Mouse (Mus musculus): ENCODE results near the gene Prima1. TPM values are rescaled to one million over a fixed set of nuclear protein-coding genes. Genes with fewer than 3 reads are reported as not detected.
A peak's percentile ranks its signal among the peaks of the same experiment; 100 is the strongest.

Gene Prima1
- total RNA-seq, 2 experiments from 2014 or later, result 3.6 to 3.7 TPM

GRCm38 (mm10) chr12:103251151-103251550, 9.2 kb upstream of the Prima1 start:
- TF ChIP-seq CTCF (conservative IDR thresholded peaks at IDR 0.05), result no peak
- Histone ChIP-seq H3K4me3 (no peak overlapping the region), H3K27ac (no peak overlapping the region)
- DNase-seq (ENCODE audit: low spot score in 2 of 2), result no peak

DNA sequence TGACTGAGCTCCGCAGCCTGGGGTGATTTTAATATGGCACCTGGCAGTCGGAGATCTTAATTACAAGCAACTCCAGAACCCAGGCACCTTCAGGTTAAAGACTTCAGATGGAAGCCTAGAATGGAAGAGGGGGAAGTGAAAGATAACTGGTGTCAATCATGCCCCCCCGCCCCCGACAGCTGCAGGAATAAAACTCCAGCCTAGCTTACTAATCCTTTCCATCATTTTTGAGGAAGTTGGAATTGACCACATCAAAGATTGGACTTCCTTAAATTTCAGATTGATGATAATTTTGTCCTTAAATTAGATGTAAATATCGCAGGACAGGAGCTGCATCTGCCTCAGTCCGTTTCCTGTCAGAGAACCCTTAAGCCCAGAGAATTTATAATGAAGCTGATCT, 8.4 kb upstream of the Prima1 start:
- DNase-seq (ENCODE audit: low spot score in 2 of 2), result no peak
- no peak for TF ChIP-seq CTCF (conservative IDR thresholded peaks at IDR 0.05)
- Histone ChIP-seq H3K27ac (no peak overlapping the region), H3K4me3 (no peak overlapping the region)

DNA sequence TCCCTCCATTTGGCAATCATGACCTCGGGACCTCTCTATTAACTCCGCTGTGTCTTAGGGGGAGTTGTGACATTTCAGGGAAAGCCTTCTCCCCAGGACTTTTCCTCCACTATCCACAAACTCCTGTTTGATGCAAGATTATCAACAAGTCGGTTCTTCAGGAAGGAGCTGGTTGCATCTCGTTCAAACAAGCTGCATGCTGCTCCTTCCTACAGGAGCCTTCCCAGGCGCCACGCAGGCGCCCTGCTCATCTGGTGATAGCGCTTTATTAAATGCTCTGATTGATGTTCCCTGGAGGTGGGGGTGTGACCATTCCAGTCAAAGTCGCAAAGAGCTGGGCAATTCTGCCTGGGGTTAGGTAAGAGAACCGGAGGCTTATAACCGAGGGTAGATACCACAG, 1.1 kb upstream of the Prima1 start:
- peak overlapping the region; percentile 60; the same call in 1 of the 2 replicates for H3K4me3 ChIP-seq
- TF ChIP-seq CTCF (conservative IDR thresholded peaks at IDR 0.05), result no peak
- DNase-seq (ENCODE audit: low spot score in 2 of 2), result no peak
- no peak overlapping the region for H3K27ac ChIP-seq

DNA sequence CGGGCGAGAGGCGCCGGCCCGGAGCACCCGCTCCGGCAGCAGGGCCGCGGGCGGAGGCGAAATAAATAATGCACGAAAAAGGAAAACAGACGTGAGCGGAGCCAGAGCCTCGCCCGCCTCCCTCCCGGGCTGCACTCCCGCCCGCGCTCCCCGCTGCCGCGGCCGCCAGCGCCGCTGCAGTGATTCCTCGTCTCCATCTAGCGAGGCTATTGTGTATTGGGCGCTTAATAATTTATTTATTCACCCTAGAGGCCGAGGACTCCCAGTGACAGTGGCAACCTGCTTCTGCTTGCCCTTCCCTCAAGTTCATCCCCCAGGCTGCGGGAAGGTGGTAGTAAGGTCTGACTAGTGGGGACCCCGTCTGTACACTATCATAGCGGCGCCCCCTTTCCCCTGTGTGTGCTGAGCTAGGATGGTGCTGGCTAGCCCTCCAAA, 658 bp upstream of the Prima1 start:
- H3K4me3 ChIP-seq, result peak overlapping the region; percentile 60
- DNase-seq (ENCODE audit: low spot score in 2 of 2), result peak; percentile 52 to 55
- peak; percentile 77 for TF ChIP-seq CTCF (conservative IDR thresholded peaks at IDR 0.05)
- H3K27ac ChIP-seq, result peak overlapping the region; percentile 72

DNA sequence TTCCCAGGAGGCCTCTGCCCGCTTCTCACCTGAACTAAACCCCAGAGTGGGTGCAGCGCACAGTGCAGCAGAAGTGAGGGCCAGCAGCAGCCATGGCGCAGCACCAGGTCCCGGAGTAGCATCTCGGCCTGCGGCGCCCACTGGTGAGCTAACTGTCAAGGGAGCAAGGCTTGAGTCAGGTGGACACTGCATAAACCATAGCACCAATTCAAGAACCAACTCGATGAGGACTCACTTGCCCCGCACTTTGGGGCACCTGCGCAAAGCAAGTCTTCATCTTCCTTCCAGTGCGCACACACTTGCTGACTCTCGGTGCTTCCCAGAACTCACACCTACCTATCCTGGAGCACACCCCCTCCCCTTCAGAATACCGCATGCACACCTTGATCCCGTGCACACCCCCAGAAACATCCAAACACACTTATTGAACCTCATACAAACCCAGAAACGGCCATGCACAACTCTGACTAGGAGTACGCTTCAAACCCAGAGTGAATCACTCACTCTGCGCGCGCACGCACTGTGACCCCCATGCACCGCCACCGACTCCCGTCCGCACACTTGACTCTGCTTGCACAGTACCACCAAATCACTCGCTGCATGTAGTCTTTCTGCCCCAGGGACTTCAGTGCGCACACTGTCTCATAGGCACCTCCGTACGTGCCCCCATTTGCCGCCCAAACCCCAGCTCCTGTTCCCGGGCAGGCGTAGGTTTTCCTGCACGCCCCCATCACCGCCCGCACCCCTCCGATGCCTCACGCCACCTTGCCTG, 453 bp downstream of the Prima1 start:
- no peak for DNase-seq (ENCODE audit: low spot score in 2 of 2)

GRCm38 (mm10) chr12:103238924-103239460, 3.0 kb downstream of the Prima1 start:
- H3K4me3 ChIP-seq, result no peak overlapping the region
- peak in 1 of 2 experiments; percentile 8 for DNase-seq (ENCODE audit: low spot score in 2 of 2)
- no peak overlapping the region for H3K27ac ChIP-seq
- TF ChIP-seq CTCF (conservative IDR thresholded peaks at IDR 0.05), result no peak

More for the DNA sequence above, 453 bp downstream of the Prima1 start:
- Histone ChIP-seq H3K4me3 (peak overlapping the region; percentile 60), H3K27ac (peak overlapping the region; percentile 72; the same call in 1 of the 2 replicates)
- no peak for TF ChIP-seq CTCF (conservative IDR thresholded peaks at IDR 0.05)

- Histone ChIP-seq H3K4me3 (no peak overlapping the region), H3K27ac (no peak overlapping the region)
- no peak for DNase-seq (ENCODE audit: low spot score in 2 of 2)
- no peak for TF ChIP-seq CTCF (conservative IDR thresholded peaks at IDR 0.05)
These were observed 6.1 kb downstream of the Prima1 start for GRCm38 (mm10) chr12:103235856-103236255.

DNA sequence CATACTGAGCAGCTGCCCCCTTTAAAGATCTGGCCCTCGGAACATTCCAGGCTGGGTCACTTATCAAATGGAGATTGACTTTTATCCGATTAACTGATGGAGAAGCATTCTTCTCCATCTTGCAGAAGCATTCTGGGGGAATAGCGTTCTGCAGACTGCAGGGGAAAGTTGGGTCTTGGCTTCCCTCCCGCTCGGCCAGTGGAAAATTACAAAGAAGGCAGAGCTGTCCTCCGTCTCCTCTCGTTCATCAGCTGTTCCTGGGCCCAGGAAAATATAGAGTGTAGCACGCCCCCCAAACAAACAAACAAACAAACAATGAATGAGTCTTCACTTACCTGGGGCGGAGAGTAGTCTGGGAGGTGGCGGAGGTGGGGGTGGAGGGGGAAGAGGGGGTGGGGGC, 6.7 kb downstream of the Prima1 start:
- Histone ChIP-seq H3K4me3 (no peak overlapping the region), H3K27ac (no peak overlapping the region)
- no peak for TF ChIP-seq CTCF (conservative IDR thresholded peaks at IDR 0.05)
- DNase-seq (ENCODE audit: low spot score in 2 of 2), result no peak

- DNase-seq (ENCODE audit: low spot score in 2 of 2), result no peak
- Histone ChIP-seq H3K27ac (no peak overlapping the region), H3K4me3 (no peak overlapping the region)
- no peak for TF ChIP-seq CTCF (conservative IDR thresholded peaks at IDR 0.05)
These were observed 12.9 kb downstream of the Prima1 start for GRCm38 (mm10) chr12:103229058-103229457.

DNA sequence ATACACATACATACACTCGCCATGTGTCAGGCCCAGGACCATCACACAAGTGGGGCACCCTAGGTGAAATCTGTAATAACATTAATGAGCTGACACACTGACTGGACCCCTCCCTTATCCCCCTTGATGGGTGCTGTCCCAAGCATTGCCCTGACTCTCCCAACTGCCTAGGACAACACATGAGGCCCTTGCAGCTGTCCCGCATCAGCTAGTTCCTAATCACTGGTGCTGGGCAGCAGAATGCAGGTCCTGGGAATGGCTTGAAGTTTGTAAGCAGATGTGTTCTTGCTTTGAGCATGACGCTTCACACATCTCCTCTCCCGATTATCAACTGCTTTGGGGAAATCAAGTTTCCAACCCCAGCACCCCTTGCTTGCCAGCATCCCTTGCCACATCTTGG, 15.8 kb downstream of the Prima1 start:
- H3K4me3 ChIP-seq, result no peak overlapping the region
- no peak for TF ChIP-seq CTCF (conservative IDR thresholded peaks at IDR 0.05)

DNA sequence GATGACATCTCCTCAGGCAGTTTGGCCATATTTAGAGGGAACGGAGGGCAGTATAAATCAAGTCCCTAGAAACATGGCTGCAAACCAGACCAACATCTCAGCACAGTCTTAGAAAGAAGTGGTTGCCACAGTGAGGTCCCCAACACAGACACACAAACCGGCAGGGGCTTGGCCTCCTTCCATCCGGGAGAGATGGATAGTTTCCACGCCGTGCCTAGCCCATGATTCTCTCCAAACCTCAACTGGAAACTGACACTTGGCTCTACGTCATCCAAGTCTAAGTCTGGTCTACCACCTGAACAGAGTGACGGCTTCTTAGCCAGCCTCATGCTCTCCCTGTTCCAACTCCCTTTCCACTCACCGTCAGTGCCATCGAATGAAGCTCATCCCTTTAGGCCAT, 18.3 kb downstream of the Prima1 start:
- TF ChIP-seq CTCF (conservative IDR thresholded peaks at IDR 0.05), result no peak
- no peak for DNase-seq (ENCODE audit: low spot score in 2 of 2)
- no peak overlapping the region for H3K4me3 ChIP-seq
- H3K27ac ChIP-seq, result no peak overlapping the region

More for the DNA sequence above, 15.8 kb downstream of the Prima1 start:
- no peak overlapping the region for H3K27ac ChIP-seq
- DNase-seq (ENCODE audit: low spot score in 2 of 2), result no peak

- TF ChIP-seq CTCF (conservative IDR thresholded peaks at IDR 0.05), result no peak
- H3K4me3 ChIP-seq, result no peak overlapping the region
- no peak for DNase-seq (ENCODE audit: low spot score in 2 of 2)
- H3K27ac ChIP-seq, result no peak overlapping the region
These were observed 25.9 kb downstream of the Prima1 start for GRCm38 (mm10) chr12:103215877-103216610.

DNA sequence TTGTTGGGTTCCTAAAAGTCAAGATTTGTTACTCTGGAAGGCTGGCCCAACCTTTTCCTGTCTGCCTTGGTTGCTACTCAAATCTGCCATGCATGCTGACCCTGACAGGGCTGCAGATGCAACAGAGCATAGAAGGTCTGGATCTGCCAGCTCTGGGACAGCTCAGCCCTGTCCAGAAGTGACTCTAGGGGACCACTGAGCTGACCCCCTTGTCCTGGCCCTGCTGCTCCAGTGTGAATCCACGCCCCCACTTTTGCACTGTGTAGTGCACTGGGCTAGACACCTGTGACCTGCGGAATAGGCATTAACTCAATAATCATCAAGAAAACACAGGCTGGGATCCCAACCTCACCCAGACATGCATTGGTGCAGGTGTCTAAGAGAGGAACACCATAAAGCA, 27.2 kb downstream of the Prima1 start:
- Histone ChIP-seq H3K4me3 (no peak overlapping the region), H3K27ac (0 out of 2 replicates have a peak overlapping the region, but pooled peaks have one; percentile 10)
- no peak for TF ChIP-seq CTCF (conservative IDR thresholded peaks at IDR 0.05)
- DNase-seq (ENCODE audit: low spot score in 2 of 2), result no peak
